Mouse (Mus musculus) gastrocnemius, adult 18-20 months (tissue): ENCODE data around the gene Zeb2. TPM values are rescaled to one million over a fixed set of nuclear protein-coding genes. Genes with fewer than 3 reads are reported as not detected.

ENCODE experiments used
- DNase-seq: peaks from one replicate; pipeline ENCODE4 v3.0.0; 2021; ENCODE audit warnings: low spot score
- total RNA-seq, 2 experiments: library from RNA; stranded (reverse); gene quantifications; 2 replicates each; pipeline ENCODE4 v1.2.3; 2021

The Zeb2 gene
- total RNA-seq, 2 experiments from 2014 or later, result 34.8 to 49.2 TPM

DNA sequence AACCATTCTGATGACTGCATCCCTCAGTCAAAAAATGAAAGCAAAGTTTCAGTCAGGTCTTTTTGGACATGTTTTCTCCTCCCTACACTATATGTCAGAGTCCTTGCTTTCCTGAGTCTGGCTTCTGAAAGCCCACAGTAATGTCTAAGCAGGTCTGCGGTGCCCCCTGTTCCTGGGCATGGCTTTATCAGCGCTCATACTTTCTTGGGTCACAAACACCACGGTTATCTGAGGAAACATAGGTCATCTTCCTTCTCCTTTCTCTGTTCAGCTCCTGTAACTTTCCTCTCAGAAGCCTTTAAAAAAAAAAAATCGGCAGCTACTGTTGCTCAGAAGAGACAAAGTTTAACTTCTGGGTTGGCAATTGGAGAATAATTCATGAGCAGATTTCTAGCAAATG lies 17.2 kb downstream of the Zeb2 start:
- no peak for DNase-seq

DNA sequence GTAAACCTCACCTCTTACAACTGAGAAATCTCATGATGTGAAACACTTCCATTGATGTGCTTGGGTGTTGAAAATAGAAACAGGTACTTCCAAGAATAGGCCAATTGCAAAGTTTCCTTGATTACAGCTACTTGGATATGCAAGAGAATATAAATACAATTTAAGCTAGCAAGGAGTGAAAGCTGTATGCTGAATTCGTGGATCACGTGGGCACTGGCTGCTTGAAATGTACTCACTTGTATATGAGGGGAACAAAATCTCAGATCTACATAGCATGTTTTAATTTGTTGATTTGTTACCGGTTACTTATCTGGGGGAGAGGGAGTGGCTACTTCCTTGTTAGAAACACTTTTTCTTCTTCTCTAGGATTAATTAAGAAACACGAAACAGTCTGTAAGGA lies 18.1 kb downstream of the Zeb2 start:
- no peak for DNase-seq

DNA sequence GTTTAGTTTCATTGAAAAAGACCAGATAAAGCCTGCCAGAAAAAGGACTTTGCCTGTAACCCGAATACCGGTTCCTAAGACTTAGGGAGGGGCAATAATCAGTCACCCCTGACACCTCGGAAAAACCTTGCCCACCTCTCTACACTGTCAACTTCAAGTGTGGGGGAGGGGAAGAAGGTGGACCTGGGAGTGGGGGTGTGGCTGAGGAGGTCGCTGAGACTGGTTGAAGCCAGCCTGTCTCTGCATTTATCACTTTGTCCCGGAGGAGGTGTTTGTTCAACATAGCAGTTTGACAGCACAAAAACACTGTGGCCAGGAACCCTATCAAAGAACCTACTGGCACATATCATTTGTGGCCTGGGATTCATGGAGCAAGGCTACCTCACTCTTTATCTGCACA lies 19.2 kb downstream of the Zeb2 start:
- no peak for DNase-seq

DNA sequence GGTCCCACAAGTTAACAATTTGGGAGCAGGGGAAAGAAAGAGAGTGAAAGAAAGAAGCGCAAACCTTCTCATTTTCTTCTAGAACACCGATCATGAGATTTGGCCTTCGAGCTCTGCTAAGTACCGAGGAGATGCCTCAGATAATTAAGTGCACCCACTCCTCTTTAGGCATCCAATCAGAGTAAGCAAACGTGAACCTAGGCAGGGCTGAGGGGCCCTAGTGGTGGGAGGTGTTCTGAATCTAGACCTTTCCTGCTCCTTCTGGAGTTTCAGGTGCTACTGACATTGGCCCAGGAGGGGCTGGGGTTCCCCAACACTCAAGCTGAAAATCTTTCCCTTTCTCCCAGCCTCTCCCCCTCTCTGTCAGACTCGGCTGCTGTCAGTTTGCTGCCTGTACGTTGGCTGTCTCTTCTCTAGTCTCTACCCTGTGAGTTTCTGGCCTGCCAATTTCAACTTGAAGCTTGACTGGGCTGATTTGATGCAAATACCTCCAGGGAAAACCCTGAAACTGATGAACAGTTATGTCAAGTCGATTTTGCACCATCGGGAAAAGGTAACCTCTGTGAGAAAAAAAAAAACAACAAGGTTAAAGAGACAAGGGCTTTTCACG lies 20.5 kb downstream of the Zeb2 start:
- no peak for DNase-seq

DNA sequence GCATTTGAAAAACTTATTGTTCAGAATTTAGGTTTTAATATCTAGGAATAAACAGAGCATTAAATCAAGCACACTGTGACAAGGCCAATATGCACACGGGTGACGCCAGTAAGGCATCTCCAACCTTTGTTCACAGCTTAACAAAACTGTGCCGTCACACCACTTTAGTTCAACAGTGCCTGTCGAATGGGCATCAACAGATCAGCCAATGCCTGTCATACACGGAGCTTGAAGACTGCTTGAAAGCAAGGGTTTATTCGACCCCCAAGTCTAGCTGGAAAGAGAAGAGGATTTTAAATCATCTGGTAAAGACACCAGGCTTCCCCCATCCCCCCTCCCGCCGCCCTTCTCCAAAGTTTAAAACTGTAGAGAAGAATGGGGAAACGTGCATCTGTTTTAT lies 21.4 kb downstream of the Zeb2 start:
- DNase-seq, result no peak

DNA sequence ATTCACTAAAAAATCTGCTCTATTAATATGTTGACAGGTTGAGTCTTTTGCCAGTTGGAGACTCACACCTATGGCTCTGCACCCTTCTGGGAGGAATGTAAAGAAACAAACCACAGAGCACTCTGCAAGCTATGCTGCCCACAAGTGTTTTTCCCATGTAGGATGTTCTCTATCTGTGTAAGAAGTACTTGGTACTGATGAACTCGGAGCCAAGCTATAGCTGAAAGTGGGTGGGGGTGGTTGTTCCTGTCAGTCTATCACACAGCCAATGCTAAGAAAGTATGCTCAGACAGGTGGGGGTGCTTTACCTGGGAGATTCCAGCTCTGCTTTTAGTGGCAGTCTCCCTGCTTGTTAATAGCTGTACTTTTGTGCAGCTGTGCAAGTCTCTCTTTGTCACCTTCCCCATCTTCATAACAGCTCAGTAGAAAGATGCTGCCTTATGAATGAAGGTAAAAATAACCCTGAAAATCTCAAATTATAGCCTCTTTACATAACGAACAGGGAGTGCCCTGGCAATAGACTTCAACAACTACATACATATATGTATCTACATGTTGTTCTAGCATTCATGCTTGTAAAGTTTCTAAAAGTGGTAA lies 22.7 kb downstream of the Zeb2 start:
- no peak for DNase-seq

DNA sequence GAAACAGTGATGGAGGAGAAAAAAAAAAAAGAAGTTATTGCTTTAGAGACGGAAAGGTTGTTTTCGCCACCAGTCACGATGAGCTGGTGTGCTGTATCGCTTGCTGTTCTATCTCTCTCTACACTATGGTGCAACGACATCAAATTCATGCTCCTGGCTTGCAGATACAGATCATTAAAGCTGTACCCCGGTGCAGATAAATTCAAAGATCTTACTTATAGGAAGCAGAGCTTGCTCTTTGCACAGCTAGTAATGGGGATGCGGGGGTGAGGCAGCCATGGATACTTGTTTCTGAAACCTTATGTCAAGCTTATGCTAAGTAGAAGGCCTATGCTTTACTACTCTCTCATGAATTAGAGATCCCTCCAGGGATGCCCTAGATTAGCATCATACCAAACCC lies 23.7 kb downstream of the Zeb2 start:
- DNase-seq, result no peak

DNA sequence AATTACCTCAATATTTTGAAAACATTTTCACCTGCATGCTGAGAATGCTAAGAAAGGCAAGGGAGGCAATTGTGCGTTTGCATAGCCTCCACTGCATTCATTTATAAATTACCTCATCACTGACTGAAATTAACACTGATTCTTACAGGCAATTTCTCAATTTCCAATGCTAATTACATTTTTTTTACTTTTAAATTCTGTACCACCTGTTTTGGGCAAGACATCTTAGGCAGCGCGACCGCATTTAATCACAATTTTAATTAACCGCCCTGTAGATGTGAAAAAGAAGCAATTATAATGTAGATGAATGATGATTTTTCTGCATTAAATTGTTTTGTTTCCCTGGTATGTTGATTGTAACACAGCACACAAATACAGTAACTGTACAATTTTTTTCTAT lies 24.5 kb downstream of the Zeb2 start:
- DNase-seq, result no peak

DNA sequence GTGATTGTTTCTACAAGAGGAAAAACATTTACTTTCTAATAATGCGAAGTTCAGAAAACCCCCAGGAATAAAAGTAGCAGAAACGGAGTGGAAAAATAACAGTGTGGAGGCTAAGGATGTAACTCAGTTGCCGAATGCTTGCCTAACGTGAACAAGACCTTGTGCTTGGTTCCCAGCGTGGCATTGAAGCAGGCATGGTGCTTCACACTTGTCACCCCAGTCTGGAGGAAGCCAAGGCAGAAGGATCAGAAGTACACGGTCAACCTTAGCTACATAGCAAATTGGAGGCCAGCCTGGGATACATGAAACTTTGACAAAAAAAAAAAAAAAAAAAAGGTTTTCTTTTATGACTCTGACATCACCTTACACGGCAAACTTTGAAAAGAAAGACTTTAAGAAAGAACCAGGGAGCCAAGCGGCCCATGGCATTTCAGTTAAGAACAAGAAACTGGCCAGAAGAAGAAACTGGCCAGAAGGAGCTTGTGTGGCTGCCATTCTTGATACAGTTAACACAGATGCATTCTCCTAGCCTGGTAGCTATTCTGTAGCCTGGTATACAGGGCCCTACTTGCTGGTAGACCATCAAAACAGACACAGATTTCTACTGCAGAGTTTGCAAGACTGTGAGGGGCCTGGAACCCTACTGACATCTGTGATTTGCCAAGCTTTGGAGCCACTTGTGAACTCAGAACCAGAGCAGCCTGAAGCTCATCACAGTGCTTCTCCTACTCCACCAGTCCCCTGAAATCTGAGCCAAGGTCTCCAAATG lies 26.5 kb downstream of the Zeb2 start:
- DNase-seq, result no peak

DNA sequence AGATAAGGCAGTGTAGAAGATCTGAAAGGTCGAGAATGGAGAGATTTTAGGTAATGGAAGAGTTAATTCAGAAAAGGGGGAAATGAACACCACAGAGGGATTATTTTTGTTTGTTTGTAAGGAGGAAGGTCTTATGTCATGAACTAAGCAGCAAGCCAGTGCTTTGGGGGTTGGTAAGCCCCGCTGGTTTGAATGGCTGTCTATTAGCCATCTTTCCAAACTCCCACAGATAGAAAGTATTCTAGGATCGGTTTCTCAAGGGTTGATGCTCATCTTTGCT lies 28.0 kb downstream of the Zeb2 start:
- no peak for DNase-seq

DNA sequence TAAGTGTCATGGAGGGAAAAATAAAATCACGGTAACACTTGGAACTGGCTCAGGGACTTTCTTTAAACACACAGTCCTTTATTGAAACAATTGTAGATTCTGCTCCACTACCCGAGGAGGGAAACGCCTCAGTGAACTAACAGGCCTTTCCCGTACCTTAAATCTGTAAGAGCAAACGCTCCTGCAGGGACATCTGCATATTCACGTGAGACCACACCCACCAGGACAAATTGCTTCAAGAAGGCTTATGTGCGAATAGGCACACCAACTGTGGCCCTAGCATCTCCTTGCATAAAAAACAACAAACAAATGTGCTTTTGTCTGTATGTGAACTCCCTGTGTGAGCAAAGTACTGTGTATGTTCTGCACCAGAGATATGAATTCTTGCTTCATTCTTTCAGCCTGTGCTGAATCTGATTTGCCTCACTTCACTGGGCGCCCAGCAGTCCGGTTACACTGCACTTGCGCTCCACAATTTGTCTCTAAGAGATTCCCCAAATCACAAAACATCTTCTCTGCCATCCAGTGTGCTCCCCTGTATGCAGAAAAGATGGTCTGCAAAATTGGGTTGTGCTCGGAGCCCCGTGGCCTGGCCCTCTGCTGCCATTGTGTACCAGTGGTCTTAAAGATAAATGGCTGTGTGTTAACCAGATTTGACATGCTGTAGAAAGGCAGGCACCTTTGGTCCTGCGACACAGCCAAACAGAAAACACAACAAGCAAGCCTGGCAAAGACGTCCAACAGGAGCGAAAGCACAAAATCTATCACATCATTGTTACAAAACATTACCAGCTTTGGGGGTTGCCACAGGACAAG lies 28.6 kb downstream of the Zeb2 start:
- no peak for DNase-seq

DNA sequence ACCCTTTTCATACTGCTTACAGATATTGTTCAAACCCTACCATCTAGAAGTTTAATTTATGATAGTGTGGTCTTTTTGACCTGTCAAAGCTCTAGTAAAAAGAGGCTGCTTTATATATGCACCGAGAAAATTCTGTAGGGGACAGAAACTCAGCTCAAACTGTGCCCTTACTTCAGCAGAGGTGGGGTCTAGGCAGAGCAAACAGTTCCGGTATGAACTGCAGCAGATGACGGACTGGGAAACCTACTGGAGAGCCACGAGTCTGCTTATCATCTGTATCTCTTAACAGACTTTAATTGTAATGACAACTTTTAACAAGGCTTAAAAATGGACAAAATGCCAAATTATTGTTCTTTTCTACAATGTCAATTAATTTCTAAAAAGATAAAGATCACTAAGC lies 30.0 kb downstream of the Zeb2 start:
- no peak for DNase-seq

DNA sequence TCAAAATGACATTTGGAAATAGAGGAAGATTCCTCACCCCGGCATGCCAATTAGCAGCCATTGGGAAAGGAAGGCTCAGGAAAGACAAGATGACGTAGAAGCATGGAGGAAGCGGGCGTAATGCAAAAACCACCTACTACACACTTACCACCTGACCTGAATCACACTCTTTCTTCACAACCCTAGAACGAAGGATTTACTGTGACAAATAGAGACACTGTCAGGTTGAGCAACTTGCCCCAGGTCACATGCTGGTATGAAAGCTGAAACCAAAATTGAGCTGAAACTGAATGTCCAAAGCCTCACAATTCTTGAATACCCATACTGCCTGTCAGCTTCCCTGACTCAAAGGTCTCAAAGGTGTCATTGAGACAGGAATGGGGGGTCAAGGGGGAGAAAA lies 31.5 kb downstream of the Zeb2 start:
- DNase-seq, result no peak

DNA sequence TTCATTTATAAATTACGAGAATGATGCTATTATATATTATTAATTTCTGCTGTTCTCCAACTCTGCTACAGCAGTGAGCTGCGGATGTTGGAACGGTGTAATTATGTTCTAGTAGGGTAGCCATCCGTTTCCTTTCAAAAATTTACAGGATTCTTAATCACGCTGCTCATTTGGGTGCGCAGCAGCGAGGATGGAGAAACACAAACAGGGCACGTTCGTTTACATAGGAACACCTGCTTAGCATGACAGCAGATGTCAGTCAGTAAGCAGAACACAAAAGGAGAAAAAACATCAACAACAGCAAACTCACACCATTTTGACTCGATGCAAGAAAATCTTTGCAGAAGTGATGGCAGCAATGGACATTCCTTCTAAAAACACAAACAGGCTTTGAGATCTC lies 34.2 kb downstream of the Zeb2 start:
- no peak for DNase-seq

DNA sequence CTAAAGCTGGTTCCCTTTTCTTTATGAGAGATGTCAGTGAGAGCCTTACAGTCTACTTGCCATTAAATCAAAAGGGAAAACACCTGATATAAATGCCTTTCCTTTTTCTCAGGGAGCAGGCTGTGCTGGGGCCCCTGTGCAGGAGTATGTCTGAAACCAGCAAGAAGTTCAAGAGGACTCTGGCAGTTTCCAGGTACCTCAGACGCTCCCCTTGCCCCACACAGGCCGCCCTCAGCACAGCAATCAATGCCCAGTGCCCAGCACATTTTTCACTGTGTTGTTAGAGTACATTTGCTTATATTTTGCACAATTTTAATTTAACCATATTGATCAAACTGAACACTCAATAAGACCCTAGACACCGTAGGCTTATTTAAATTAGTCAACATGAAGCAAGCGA lies 35.6 kb downstream of the Zeb2 start:
- no peak for DNase-seq

DNA sequence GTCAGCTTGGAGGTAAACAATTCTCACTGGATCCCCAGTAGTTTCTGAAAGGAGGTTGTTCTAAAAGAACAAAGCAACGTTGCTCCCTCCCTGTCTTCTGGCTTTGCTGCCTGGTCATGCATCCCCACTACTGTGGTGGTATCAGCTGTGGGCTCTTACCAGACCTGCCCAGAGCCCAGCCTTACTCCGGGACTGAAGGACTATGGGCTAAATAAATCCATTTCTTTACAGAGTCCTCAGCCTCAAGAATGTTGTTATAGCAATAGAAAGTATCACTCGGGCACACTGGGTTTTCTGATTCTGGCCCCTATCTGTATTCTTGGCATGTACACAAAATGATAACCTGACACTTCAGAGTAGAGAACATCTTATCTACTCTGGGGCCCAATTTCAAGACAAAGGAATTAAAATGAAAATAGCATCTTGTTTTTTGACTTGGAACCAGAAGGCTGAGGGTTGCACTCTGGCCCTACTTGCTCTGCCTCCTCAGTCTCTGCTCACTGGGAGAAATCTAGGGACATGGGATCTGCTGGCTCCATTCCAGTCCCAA lies 39.2 kb downstream of the Zeb2 start:
- DNase-seq, result no peak

DNA sequence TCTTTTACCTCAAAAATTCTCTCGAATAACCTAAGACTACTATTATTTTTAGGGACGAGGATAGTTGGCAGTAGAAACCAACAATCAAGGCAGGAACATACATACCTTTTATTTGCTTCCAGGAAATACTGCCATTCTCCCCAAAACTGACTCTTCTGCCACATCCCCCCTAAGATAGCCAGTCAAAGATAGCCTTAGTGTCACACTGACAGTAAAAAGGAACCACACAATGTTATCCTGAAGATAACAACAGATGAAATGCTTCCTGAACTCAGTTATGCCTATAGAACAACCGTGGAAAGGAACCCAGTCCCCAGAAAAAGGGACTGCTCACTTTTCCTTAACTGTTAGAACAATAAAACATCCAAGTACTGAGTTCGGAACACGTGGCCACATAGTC lies 39.8 kb downstream of the Zeb2 start:
- no peak for DNase-seq

DNA sequence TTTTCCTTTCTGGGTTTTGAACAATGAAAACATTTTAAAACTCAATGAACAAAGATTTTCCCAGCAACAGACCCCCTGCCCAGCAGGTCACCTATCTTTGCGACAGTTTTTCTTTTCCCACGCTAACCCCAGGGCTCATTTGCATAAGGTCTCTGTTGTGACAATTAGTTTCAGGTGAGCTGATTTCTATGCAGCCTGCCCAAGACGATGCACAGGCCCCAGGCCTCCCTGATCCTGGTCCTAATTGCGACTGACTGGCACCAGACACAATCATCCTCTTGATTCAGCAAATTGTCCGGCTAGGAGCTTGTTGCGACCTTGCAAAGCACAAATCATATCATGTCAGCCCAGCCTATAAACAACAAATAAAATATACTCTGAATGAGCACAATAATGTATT lies 44.2 kb downstream of the Zeb2 start:
- DNase-seq, result no peak

DNA sequence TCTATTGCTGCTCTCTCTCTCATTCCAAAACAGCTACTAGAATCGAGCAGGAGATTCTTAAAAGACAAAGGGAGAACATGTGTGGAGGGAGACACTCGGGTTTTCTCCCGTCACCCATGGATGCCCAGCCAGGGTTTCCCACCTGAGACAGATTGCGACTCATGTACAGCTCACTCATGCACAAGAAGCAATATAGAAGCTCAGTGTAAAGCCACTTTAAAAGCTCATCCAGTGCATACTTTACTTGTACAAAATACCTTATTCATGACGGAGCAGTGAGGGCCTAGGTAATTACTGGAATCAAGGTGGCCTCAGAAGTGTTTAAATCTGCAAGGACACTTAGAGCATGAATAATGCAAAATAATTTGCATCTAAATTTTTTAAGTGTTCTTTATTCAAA lies 45.9 kb downstream of the Zeb2 start:
- DNase-seq, result no peak

DNA sequence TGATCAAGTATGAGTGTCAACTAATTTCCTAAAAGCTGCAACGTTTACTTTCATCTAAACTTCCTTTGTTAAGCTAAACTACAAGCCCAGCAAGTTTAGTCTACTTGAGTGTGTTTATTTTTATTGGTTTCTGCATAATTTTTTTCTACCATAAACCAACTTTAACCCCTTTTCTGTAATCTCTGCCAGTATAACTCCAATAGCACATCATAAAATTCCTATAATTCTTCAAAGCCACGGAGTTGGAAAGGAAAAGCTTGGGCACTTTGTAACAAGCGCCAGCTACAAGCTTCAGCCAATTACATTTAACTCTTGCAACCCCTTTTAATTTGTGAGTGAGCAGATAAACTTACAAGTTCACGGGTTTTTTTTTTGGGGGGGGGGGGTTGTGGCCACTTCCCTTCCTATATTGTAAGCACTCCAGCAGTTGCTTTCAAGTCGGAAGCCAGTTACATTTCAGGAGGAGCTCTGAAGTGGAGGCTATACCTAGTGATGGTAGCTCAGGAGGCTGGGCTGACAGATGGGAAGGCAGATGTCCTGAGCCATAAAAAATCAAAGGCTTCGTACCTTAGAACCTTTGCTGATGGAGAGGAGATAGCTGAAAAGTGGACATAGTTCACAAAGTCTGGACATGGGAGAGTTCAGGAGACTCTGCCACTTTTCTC lies 46.5 kb downstream of the Zeb2 start:
- DNase-seq, result no peak

DNA sequence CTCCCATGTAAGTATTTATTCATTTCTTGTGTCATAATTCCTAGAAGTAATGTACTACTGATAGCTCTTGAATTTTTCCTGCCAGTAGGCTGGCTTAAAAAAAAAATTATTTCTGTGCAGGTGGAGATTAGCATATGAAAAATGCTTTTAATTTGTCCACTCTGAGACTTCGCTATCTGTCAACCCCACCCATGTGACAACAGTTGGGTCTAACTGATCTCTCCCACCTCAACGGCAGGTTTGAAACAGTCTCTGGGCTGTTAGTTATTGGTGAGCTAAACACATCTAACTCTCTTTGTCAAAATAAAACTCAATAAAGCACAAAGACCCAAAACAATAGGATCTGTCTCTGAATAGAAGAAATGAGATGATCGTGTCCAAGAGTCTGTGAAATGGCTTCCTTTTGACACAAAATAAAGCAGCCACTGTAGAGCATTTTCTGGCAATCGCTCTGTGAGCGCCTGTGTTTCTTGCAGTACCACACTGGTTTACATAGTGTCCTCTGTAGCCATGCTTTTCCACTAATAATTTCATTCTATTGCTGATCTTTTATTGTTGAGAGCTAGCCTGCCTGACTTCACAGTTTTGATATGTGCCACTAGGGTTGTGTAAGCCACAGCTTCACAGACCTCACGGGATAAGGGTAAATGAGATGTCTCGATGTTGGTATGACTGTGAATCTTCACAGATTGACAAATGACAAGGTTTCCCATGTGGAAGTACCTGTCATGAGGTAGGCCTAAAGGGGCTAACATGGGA lies 48.2 kb downstream of the Zeb2 start:
- no peak for DNase-seq
